Mouse (Mus musculus): ENCODE data around the gene Gjc1.

Gjc1 gene

GRCm38 (mm10) chr11:102819021-102819782, at the start of gene Gjc1:
Gjc1 (minus strand) TSS chr11:102819700.
- in situ Hi-C loops (cut with MboI, MseI) = no loop called here

- in situ Hi-C loops (cut with MboI, MseI) = no loop called here
These were observed 44.8 kb upstream of the Gjc1 start for GRCm38 (mm10) chr11:102864272-102864671.

GRCm38 (mm10) chr11:102859933-102860332, 40.4 kb upstream of the Gjc1 start:
- in situ Hi-C loops (cut with MboI, MseI) = no loop called here

GRCm38 (mm10) chr11:102858951-102859350, 39.5 kb upstream of the Gjc1 start:
- in situ Hi-C loops (cut with MboI, MseI) = no loop called here

GRCm38 (mm10) chr11:102855941-102856340, 36.4 kb upstream of the Gjc1 start:
- in situ Hi-C loops (cut with MboI, MseI) = no loop called here

- in situ Hi-C loops (cut with MboI, MseI) = loop anchor here in 1 of 2 experiments (5.0 kb wide), 1 partner anchor 76 kb away; no protein-coding TSS in a partner anchor
These were observed 34.3 kb upstream of the Gjc1 start for GRCm38 (mm10) chr11:102853760-102854159.

GRCm38 (mm10) chr11:102851883-102852282, 32.4 kb upstream of the Gjc1 start:
- in situ Hi-C loops (cut with MboI, MseI) = loop anchor here in 1 of 2 experiments (5.0 kb wide), 1 partner anchor 75 kb away; no protein-coding TSS in a partner anchor

- in situ Hi-C loops (cut with MboI, MseI) = no loop called here
These were observed 26.4 kb upstream of the Gjc1 start for GRCm38 (mm10) chr11:102845926-102846325.

GRCm38 (mm10) chr11:102838616-102839150, 19.2 kb upstream of the Gjc1 start:
- in situ Hi-C loops (cut with MboI, MseI) = loop anchor here in 1 of 2 experiments (5.0 kb wide), 1 partner anchor 56 kb away; no protein-coding TSS in a partner anchor

- in situ Hi-C loops (cut with MboI, MseI) = loop anchor here in 1 of 2 experiments (5.0 kb wide), 1 partner anchor 56 kb away; no protein-coding TSS in a partner anchor
These were observed 18.6 kb upstream of the Gjc1 start for GRCm38 (mm10) chr11:102838126-102838525.

- in situ Hi-C loops (cut with MboI, MseI) = loop anchor here in 1 of 2 experiments (5.0 kb wide), 1 partner anchor 55 kb away; no protein-coding TSS in a partner anchor
These were observed 17.9 kb upstream of the Gjc1 start for GRCm38 (mm10) chr11:102837385-102837784.

- in situ Hi-C loops (cut with MboI, MseI) = loop anchor here in 1 of 2 experiments (5.0 kb wide), 1 partner anchor 54 kb away; no protein-coding TSS in a partner anchor
These were observed 16.6 kb upstream of the Gjc1 start for GRCm38 (mm10) chr11:102836146-102836545.

GRCm38 (mm10) chr11:102835549-102835948, 16.0 kb upstream of the Gjc1 start, which contains the start of gene Higd1b:
Higd1b (plus strand) TSS chr11:102835849.
- in situ Hi-C loops (cut with MboI, MseI) = loop anchor here in 1 of 2 experiments (5.0 kb wide), 1 partner anchor 53 kb away; no protein-coding TSS in a partner anchor

GRCm38 (mm10) chr11:102834219-102834618, 14.7 kb upstream of the Gjc1 start:
- in situ Hi-C loops (cut with MboI, MseI) = no loop called here

- in situ Hi-C loops (cut with MboI, MseI) = no loop called here
These were observed 13.3 kb upstream of the Gjc1 start for GRCm38 (mm10) chr11:102832700-102833297.

GRCm38 (mm10) chr11:102830276-102830675, 10.8 kb upstream of the Gjc1 start:
- in situ Hi-C loops (cut with MboI, MseI) = no loop called here

GRCm38 (mm10) chr11:102827097-102827496, 7.6 kb upstream of the Gjc1 start:
- in situ Hi-C loops (cut with MboI, MseI) = no loop called here

- in situ Hi-C loops (cut with MboI, MseI) = no loop called here
These were observed 7.0 kb upstream of the Gjc1 start for GRCm38 (mm10) chr11:102826476-102826875.

- in situ Hi-C loops (cut with MboI, MseI) = no loop called here
These were observed 1.7 kb upstream of the Gjc1 start for GRCm38 (mm10) chr11:102821231-102821630.

- in situ Hi-C loops (cut with MboI, MseI) = no loop called here
These were observed 932 bp upstream of the Gjc1 start for GRCm38 (mm10) chr11:102820432-102820831.

GRCm38 (mm10) chr11:102819783-102820385, 384 bp upstream of the Gjc1 start:
- in situ Hi-C loops (cut with MboI, MseI) = no loop called here

Measured in T-helper 17 cell (primary cell).